8 mouse cellular contexts compared by ENCODE assay signal in genomic region chr10:83337971-83338598, GRCm38 (mm10). TPM values are rescaled to one million over a fixed set of nuclear protein-coding genes. Genes with fewer than 3 reads are reported as not detected.
DNase-seq lines count a peak whose midpoint lies in the region; ATAC-seq and TF ChIP-seq lines count a peak whose summit lies in the region.

No protein-coding gene starts in this region.

- H3K36me3 ChIP-seq in heart, embryonic 11.5 days (ENCODE audit: control insufficient read depth, insufficient read depth, low read length): no peaks in the 10 kb centered on the region
- H3K36me3 ChIP-seq in CH12.LX (replicated peaks in 1 of 2; ENCODE audit: control insufficient read depth in 1 of 2, insufficient read depth in 1 of 2, low read length in 1 of 2): no peaks in the 10 kb centered on the region
- H3K36me3 ChIP-seq in heart, embryonic 16.5 days (ENCODE audit: control insufficient read depth, insufficient read depth): no peaks in the 10 kb centered on the region
- no peaks in the 10 kb centered on the region for H3K36me3 ChIP-seq in liver, embryonic 16.5 days (ENCODE audit: control insufficient read depth, insufficient read depth)

- TF ChIP-seq RAD21 in CH12.LX (IDR thresholded peaks at IDR 0.05; ENCODE audit: low read depth, low read length): no peak

- 48% methylated on average over 8 of the region's 9 CpGs for WGBS in heart, embryonic 11.5 days (ENCODE audit: insufficient replicate concordance)
- 46% methylated on average over 8 of the region's 9 CpGs for WGBS in heart, embryonic 16.5 days
- 38% methylated on average over 8 of the region's 9 CpGs for WGBS in liver, embryonic 16.5 days (ENCODE audit: insufficient replicate concordance)

- ATAC-seq in heart, embryonic 11.5 days (replicated peaks; ENCODE audit: insufficient number of reproducible peaks, low FRiP score, low TSS enrichment): no peak
- ATAC-seq in heart, embryonic 16.5 days (replicated peaks; ENCODE audit: extremely low read depth, insufficient read depth, low FRiP score): no peak
- no peak for ATAC-seq in liver, embryonic 16.5 days (ENCODE audit: low read depth)

- TF ChIP-seq POLR2A in CH12.LX (IDR thresholded peaks at IDR 0.05; ENCODE audit: low read depth, low read length): no peak

- intact Hi-C loops in heart, postnatal 36 days (cut with DNase I): no loop called here

- H3K27ac ChIP-seq in heart, embryonic 11.5 days (ENCODE audit: low read depth, low read length): no peak overlapping the region
- no peak overlapping the region for H3K27ac ChIP-seq in CH12.LX (ENCODE audit: insufficient read depth, low read depth)
- H3K27ac ChIP-seq in heart, embryonic 16.5 days (ENCODE audit: low read length): no peak overlapping the region
- no peak overlapping the region for H3K27ac ChIP-seq in liver, embryonic 16.5 days (ENCODE audit: low read length)

- no peaks in the 10 kb centered on the region; the same call in 1 of the 2 replicates for H3K4me1 ChIP-seq in heart, embryonic 11.5 days (ENCODE audit: control insufficient read depth, insufficient read depth, low read length)
- H3K4me1 ChIP-seq in CH12.LX (ENCODE audit: control insufficient read depth in 1 of 2, insufficient read depth in 2 of 2): peaks cover 0 to 11% of the 10 kb centered on the region in 2 experiments; a peak in 2 of 4 replicates
- peaks cover 5% of the 10 kb centered on the region; the same call in 1 of the 2 replicates for H3K4me1 ChIP-seq in heart, embryonic 16.5 days (ENCODE audit: control insufficient read depth, insufficient read depth, low read length)
- H3K4me1 ChIP-seq in liver, embryonic 16.5 days (ENCODE audit: control insufficient read depth, low read depth, low read length): no peaks in the 10 kb centered on the region; the same call in 1 of the 2 replicates

- H3K4me3 ChIP-seq in heart, embryonic 11.5 days (ENCODE audit: low read depth, low read length): peak overlapping the region; percentile 59
- H3K4me3 ChIP-seq in CH12.LX (replicated peaks in 1 of 3; ENCODE audit: low read depth in 2 of 3, low read length in 2 of 3, poor library complexity in 1 of 3): peak overlapping the region in 1 of 3 experiments; percentile 72
- peak overlapping the region; percentile 59 for H3K4me3 ChIP-seq in heart, embryonic 16.5 days (ENCODE audit: low read length)
- H3K4me3 ChIP-seq in liver, embryonic 16.5 days (ENCODE audit: low read depth, low read length): peak overlapping the region; percentile 54

- in situ Hi-C loops in CH12.LX (cut with MboI; ENCODE audit: low pct_ligation_motif_present, low pct_unique_long_range_greater_than_20kb, low sequenced_read_pairs): no loop called here

- H3K9ac ChIP-seq in heart, embryonic 11.5 days (ENCODE audit: low read depth, low read length): 0 out of 2 replicates have a peak overlapping the region, but pooled peaks have one; percentile 50
- 0 out of 2 replicates have a peak overlapping the region, but pooled peaks have one; percentile 8 for H3K9ac ChIP-seq in CH12.LX (ENCODE audit: insufficient read depth, low read depth)
- H3K9ac ChIP-seq in heart, embryonic 16.5 days (ENCODE audit: low read length): peak overlapping the region; percentile 57
- H3K9ac ChIP-seq in liver, embryonic 16.5 days (ENCODE audit: low read depth, low read length): no peak overlapping the region

- H3K79me2 ChIP-seq in CH12.LX (replicated peaks; ENCODE audit: control insufficient read depth, extremely low read depth, insufficient read depth, poor library complexity, severe bottlenecking): no peaks in the 10 kb centered on the region

- dilution Hi-C loops in CH12.LX (cut with MboI; ENCODE audit: extremely low pct_ligation_motif_present, extremely low pct_unique_long_range_greater_than_20kb, low sequenced_read_pairs): no loop called here

- TF ChIP-seq EP300 in CH12.LX (IDR thresholded peaks at IDR 0.05; ENCODE audit: low read length): no peak

- DNase-seq in heart, postnatal 36 days: no peak
- DNase-seq in CH12.LX (ENCODE audit: extremely low read depth) (no peak), MN1 (ENCODE audit: low spot score) (no peak)
- no peak for DNase-seq in urinary bladder, adult 2 months (ENCODE audit: low spot score)
- no peak for DNase-seq in embryo, embryonic 10 days (ENCODE audit: low spot score)

- H3K27me3 ChIP-seq in heart, embryonic 11.5 days (ENCODE audit: control insufficient read depth, insufficient read depth, low read length): peaks cover 44% of the 10 kb centered on the region
- peaks cover 42% of the 10 kb centered on the region for H3K27me3 ChIP-seq in CH12.LX (replicated peaks)
- H3K27me3 ChIP-seq in heart, embryonic 16.5 days (ENCODE audit: control insufficient read depth, insufficient read depth, low read length): peaks cover 42% of the 10 kb centered on the region
- peaks cover 38% of the 10 kb centered on the region for H3K27me3 ChIP-seq in liver, embryonic 16.5 days (ENCODE audit: control insufficient read depth, insufficient read depth, low read depth, low read length)

- H3K9me3 ChIP-seq in heart, embryonic 11.5 days (replicated peaks; ENCODE audit: control insufficient read depth, low read length): no peaks in the 10 kb centered on the region
- H3K9me3 ChIP-seq in CH12.LX (replicated peaks; ENCODE audit: low read length): no peaks in the 10 kb centered on the region
- H3K9me3 ChIP-seq in heart, embryonic 16.5 days (replicated peaks; ENCODE audit: control insufficient read depth, low read length): no peaks in the 10 kb centered on the region
- H3K9me3 ChIP-seq in liver, embryonic 16.5 days (replicated peaks; ENCODE audit: control insufficient read depth, low read length): no peaks in the 10 kb centered on the region

- TF ChIP-seq CTCF in CH12.LX (conservative IDR thresholded peaks at IDR 0.05 in 1 of 2, IDR thresholded peaks at IDR 0.05 in 1 of 2; ENCODE audit: low read depth in 2 of 2, low read length in 2 of 2): no peak

- H3K4me2 ChIP-seq in heart, embryonic 11.5 days: peak overlapping the region; percentile 96
- peak overlapping the region; percentile 58 for H3K4me2 ChIP-seq in CH12.LX (ENCODE audit: insufficient read depth, low read depth, poor library complexity, severe bottlenecking)
- peak overlapping the region; percentile 83 for H3K4me2 ChIP-seq in heart, embryonic 16.5 days (ENCODE audit: low read depth, low read length)
- H3K4me2 ChIP-seq in liver, embryonic 16.5 days (ENCODE audit: low read depth, low read length): peak overlapping the region; percentile 65

TF ChIP-seq in CH12.LX, 34 proteins besides CTCF, POLR2A, EP300 and RAD21:
- TF ChIP-seq E2F4 (IDR thresholded peaks at IDR 0.05; ENCODE audit: insufficient replicate concordance, low read depth, low read length) (no peak), ZKSCAN1 (IDR thresholded peaks at IDR 0.05; ENCODE audit: borderline replicate concordance, low read depth, low read length) (peak; percentile 75), ZNF384 (IDR thresholded peaks at IDR 0.05; ENCODE audit: low read depth, low read length) (peak; percentile 78)

RNA-seq across cellular contexts. Expression of gene Slc41a2, which starts 0.4 kb away (rescaled TPM):
- polyA plus RNA-seq in heart, embryonic 11.5 days (2014; fragmentation: Nextera tagmentation; extraction: Ambion mirVana): 0.33 and 0.65 TPM in 2 replicates
- 1 to 10 TPM; 1.3 to 1.5 TPM for total RNA-seq in heart, postnatal 36 days (2021)
- 0.08 and 0.17 TPM in 2 replicates for total RNA-seq in CH12.LX (2012; rRNA removed)
- total RNA-seq in CH12.LX (2014; rRNA removed): not detected in 2 replicates
- not detected in 2 replicates for polyA plus RNA-seq in CH12.LX (2012; ENCODE audit: insufficient read length, low read depth)
- 0.71 and 0.84 TPM in 2 replicates for polyA plus RNA-seq in heart, embryonic 16.5 days (2015; fragmentation: Nextera tagmentation; extraction: Ambion mirVana)
- polyA plus RNA-seq in liver, embryonic 16.5 days (2015; fragmentation: Nextera tagmentation; extraction: Ambion mirVana): 0.15 TPM in 1 of 2 replicates, not detected in the other
- 3.7 and 5.3 TPM in 2 replicates for polyA plus RNA-seq in urinary bladder, adult 2 months (2012; rRNA removed)

RNA-seq across cellular contexts. Expression of gene D10Wsu102e, which starts 21.9 kb away (rescaled TPM):
- 0.52 and 0.53 TPM in 2 replicates for polyA plus RNA-seq in heart, embryonic 11.5 days (2014; fragmentation: Nextera tagmentation; extraction: Ambion mirVana)
- under 1 TPM; 0.49 to 0.67 TPM for total RNA-seq in heart, postnatal 36 days (2021)
- 1.5 and 1.6 TPM in 2 replicates for total RNA-seq in CH12.LX (2012; rRNA removed)
- total RNA-seq in CH12.LX (2014; rRNA removed): 0.95 and 1.0 TPM in 2 replicates
- polyA plus RNA-seq in CH12.LX (2012; ENCODE audit: insufficient read length, low read depth): 1.6 TPM in 2 replicates
- polyA plus RNA-seq in heart, embryonic 16.5 days (2015; fragmentation: Nextera tagmentation; extraction: Ambion mirVana): 0.37 and 0.39 TPM in 2 replicates
- polyA plus RNA-seq in liver, embryonic 16.5 days (2015; fragmentation: Nextera tagmentation; extraction: Ambion mirVana): 0.19 and 0.20 TPM in 2 replicates
- polyA plus RNA-seq in urinary bladder, adult 2 months (2012; rRNA removed): 0.33 and 0.44 TPM in 2 replicates
